Mouse (Mus musculus) forebrain, postnatal 0 days (tissue): ENCODE measurements around the gene Pold4. TPM values are rescaled to one million over a fixed set of nuclear protein-coding genes. Genes with fewer than 3 reads are reported as not detected.

ENCODE experiments used
- ATAC-seq: fragments of 200-750 bp; cut with Nextera tagmentation; 2 replicates; pipeline ENCODE4 v1.8.0; 2017; ENCODE audit warnings: mild to moderate bottlenecking, moderate library complexity
- DNase-seq: peaks from one replicate; pipeline ENCODE4 v3.0.0-alpha.2; 2015
- H3K27ac ChIP-seq: fragments of 300-500 bp; sonication (generic); 2 replicates; pipeline ENCODE4 v1.5.1; 2014; ENCODE audit warnings: low read depth, mild to moderate bottlenecking, antibody characterized with exemption, low read length, moderate library complexity, mixed read lengths
- H3K27me3 ChIP-seq: fragments of 300-500 bp; sonication (generic); 2 replicates; pipeline ENCODE4 v1.6.1; 2014; ENCODE audit warnings: mild to moderate bottlenecking, low read length, mixed read lengths; ENCODE audit not compliant: insufficient read depth
- H3K36me3 ChIP-seq: fragments of 300-500 bp; sonication (generic); 2 replicates; pipeline ENCODE4 v1.6.1; 2014; ENCODE audit warnings: mild to moderate bottlenecking, moderate library complexity; ENCODE audit not compliant: insufficient read depth
- H3K4me1 ChIP-seq: fragments of 300-500 bp; sonication (generic); 2 replicates; pipeline ENCODE4 v1.6.1; 2014; ENCODE audit warnings: antibody characterized with exemption; ENCODE audit not compliant: insufficient read depth
- H3K4me2 ChIP-seq: fragments of 300-500 bp; sonication (generic); 2 replicates; pipeline ENCODE4 v1.6.1; 2014; ENCODE audit warnings: low read depth, mild to moderate bottlenecking, moderate library complexity
- H3K4me3 ChIP-seq: fragments of 300-500 bp; sonication (generic); 2 replicates; pipeline ENCODE4 v1.5.1; 2014; ENCODE audit warnings: low read depth, low read length, mixed read lengths
- H3K9ac ChIP-seq: fragments of 300-500 bp; sonication (generic); 2 replicates; pipeline ENCODE4 v1.6.1; 2014; ENCODE audit warnings: mild to moderate bottlenecking
- H3K9me3 ChIP-seq: fragments of 300-500 bp; sonication (generic); 2 replicates; pipeline ENCODE4 v1.6.1; 2016; ENCODE audit warnings: low read length
- CTCF ChIP-seq: sonication (generic); IDR thresholded peaks from 2 replicates; pipeline ENCODE4 v1.5.1; 2016; ENCODE audit warnings: antibody characterized with exemption, control low read depth, low read depth
- WGBS: fragments of 180-500 bp; shearing (Covaris S2); extraction: QIAGEN DNeasy Blood & Tissue Kit; methylation state at CpG from one replicate; pipeline ENCODE4 v1.1.7; 2014; 5-methylcytosine and 5-hydroxymethylcytosine counted together
- polyA plus RNA-seq: library from polyadenylated mRNA; unstranded; fragments of >200 nt; fragmentation: Nextera tagmentation; extraction: Ambion mirVana; gene quantifications from 2 replicates; pipeline ENCODE4 v1.2.1, GENCODE M21; 2015
- total RNA-seq: library from RNA; depleted of rRNA; stranded (reverse); fragments of >200 nt; gene quantifications from 2 replicates; pipeline ENCODE4 v1.2.3, GENCODE M21; 2014

Gene Pold4
- total and polyA plus RNA-seq, 2 experiments from 2014 or later = 21.2 to 21.8 TPM

DNA sequence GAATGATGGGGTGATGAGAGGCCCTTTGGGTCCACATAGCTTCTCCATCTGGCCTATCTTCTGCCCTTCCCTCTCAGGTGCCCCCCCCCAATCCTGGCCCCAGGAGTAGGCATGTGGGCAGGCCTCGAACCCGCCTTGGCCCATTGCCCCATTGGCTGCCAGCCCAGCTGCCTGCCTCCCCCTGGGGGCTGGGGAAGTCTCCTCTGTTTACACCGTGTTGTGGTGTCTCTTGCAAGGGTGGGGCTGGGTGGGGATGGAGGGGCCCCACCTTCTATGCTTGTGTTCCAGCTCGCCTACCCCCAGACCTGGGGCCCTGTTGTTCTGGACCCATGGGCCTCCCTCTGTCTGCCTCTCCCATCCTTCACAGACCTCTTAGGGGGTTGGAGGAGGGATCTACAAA, 11.3 kb upstream of the Pold4 start:
- Histone ChIP-seq H3K9me3 (no peaks in the 10 kb centered on the region), H3K27me3 (peaks cover 15% of the 10 kb centered on the region), H3K27ac (no peak overlapping the region), H3K36me3 (no peaks in the 10 kb centered on the region), H3K4me1 (no peaks in the 10 kb centered on the region; the same call in 1 of the 2 replicates), H3K4me3 (no peak overlapping the region), H3K4me2 (no peak overlapping the region), H3K9ac (no peak overlapping the region)
- TF ChIP-seq CTCF = no peak
- ATAC-seq (no peak), DNase-seq (no peak)
- 26% methylated on average over 4 of the region's 4 CpGs for WGBS

DNA sequence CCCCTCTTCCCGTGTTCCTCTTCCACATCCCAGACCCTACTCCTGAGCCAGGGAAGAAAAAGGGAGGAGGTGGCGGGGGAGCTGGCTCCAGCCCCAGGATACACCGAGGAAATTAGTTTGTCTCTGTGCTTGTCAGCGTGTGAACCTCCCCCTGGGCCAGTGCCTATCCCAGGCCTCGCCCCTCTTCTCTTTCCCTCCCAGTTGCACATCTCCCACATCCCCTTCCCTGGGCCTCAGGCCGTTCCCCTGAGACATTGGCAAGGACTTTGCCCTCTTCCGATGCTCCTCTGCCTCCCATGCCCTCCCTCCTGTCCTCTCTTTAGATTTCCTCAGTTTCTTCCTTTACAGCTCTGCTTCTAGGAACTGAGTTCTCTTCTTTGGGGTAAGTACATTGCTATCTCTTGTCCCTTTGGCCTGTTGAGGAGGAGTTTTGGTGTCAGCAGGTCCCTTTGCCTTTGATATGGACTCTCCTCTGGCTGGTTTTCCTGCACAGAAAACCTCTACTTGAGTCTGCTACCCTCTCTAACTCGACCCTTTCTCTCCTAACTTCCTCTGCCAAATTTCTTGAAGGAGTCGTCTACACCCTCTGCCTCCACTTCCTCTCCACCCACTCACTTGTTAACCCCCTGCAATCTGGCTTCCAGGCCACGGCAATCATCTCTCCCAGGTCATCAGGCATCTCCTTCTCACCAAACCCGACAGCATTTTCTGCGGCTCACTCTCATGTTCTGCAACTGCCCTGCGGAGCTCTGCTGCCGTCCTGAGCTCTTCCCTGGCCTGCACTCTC, 10.5 kb upstream of the Pold4 start:
- Histone ChIP-seq H3K4me3 (no peak overlapping the region), H3K4me2 (no peak overlapping the region), H3K36me3 (no peaks in the 10 kb centered on the region), H3K27ac (no peak overlapping the region), H3K9ac (no peak overlapping the region), H3K27me3 (peaks cover 8% of the 10 kb centered on the region), H3K9me3 (no peaks in the 10 kb centered on the region), H3K4me1 (no peaks in the 10 kb centered on the region; the same call in 1 of the 2 replicates)
- TF ChIP-seq CTCF = no peak
- WGBS = 41% methylated on average over 13 of the region's 14 CpGs
- DNase-seq (no peak), ATAC-seq (no peak)

GRCm38 (mm10) chr19:4222165-4222564, 9.5 kb upstream of the Pold4 start:
- no peak overlapping the region for H3K4me2 ChIP-seq
- DNase-seq (no peak), ATAC-seq (no peak)
- no peaks in the 10 kb centered on the region for H3K27me3 ChIP-seq
- H3K9ac ChIP-seq = no peak overlapping the region
- no peak for TF ChIP-seq CTCF
- H3K27ac ChIP-seq = no peak overlapping the region
- WGBS = 83% methylated on average over 11 of the region's 11 CpGs
- no peaks in the 10 kb centered on the region for H3K9me3 ChIP-seq
- no peaks in the 10 kb centered on the region; the same call in 1 of the 2 replicates for H3K4me1 ChIP-seq
- no peaks in the 10 kb centered on the region for H3K36me3 ChIP-seq
- H3K4me3 ChIP-seq = no peak overlapping the region

GRCm38 (mm10) chr19:4226779-4227178, 4.9 kb upstream of the Pold4 start:
- no peaks in the 10 kb centered on the region for H3K9me3 ChIP-seq
- ATAC-seq = no peak
- 86% methylated on average over 7 of the region's 7 CpGs for WGBS

GRCm38 (mm10) chr19:4227446-4227845, 4.3 kb upstream of the Pold4 start:
- DNase-seq = no peak
- Histone ChIP-seq H3K27ac (no peak overlapping the region), H3K4me3 (no peak overlapping the region), H3K9ac (no peak overlapping the region), H3K9me3 (no peaks in the 10 kb centered on the region), H3K27me3 (no peaks in the 10 kb centered on the region), H3K36me3 (no peaks in the 10 kb centered on the region), H3K4me1 (peaks cover 7% of the 10 kb centered on the region; the same call in 1 of the 2 replicates), H3K4me2 (no peak overlapping the region)
- no peak for TF ChIP-seq CTCF
- WGBS = 70% methylated on average over 5 of the region's 5 CpGs
- no peak for ATAC-seq

More at GRCm38 (mm10) chr19:4226779-4227178, 4.9 kb upstream of the Pold4 start:
- no peak overlapping the region for H3K9ac ChIP-seq
- H3K4me1 ChIP-seq = peaks cover 4% of the 10 kb centered on the region; the same call in 1 of the 2 replicates
- no peak for TF ChIP-seq CTCF
- DNase-seq = no peak
- no peak overlapping the region for H3K4me3 ChIP-seq
- H3K36me3 ChIP-seq = no peaks in the 10 kb centered on the region
- no peak overlapping the region for H3K4me2 ChIP-seq
- H3K27me3 ChIP-seq = no peaks in the 10 kb centered on the region
- H3K27ac ChIP-seq = no peak overlapping the region

DNA sequence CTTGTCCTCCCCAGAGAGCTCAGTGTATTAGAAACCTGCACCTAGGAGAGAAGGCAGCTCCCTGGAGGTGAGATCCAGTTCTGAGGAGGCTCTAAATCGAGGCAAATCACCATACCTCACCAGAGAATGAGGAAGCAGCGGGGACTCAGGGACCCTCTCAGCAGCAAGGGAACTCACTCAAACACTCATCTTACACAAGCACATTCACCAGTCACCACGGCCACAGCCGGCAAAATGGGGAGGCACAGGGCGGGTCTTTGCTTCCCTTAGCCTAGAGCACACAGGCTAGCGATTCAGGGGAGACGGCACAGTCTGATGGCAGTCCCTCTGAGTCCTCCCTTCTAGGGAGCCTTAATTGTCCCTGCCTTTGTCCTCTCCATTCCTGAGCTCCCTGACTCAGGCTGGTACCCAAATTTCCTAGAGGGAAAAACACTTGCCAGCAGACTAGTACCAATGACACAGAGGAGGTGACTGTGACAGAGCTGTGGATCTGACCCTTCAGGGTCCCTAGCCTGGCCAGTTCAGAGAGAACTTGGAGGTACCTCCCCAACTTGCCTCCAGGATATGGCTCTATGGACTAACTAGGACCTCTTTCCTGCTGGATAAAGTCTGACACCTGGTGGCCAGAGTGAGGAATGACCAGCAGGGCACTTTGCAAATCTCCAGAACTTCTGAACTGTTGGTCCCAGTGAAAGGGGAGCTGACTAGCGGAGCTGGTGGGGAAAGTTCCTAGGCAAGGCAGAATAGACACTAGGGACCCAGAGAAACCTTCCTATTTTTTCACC, 3.6 kb upstream of the Pold4 start:
- WGBS = 23% methylated on average over 8 of the region's 8 CpGs
- peak; percentile 96 for TF ChIP-seq CTCF
- H3K27ac ChIP-seq = no peak overlapping the region
- peak; percentile 30; the same call in 1 of the 2 replicates for ATAC-seq
- H3K36me3 ChIP-seq = no peaks in the 10 kb centered on the region
- H3K4me3 ChIP-seq = no peak overlapping the region
- no peaks in the 10 kb centered on the region for H3K27me3 ChIP-seq
- H3K4me2 ChIP-seq = no peak overlapping the region
- H3K9ac ChIP-seq = no peak overlapping the region
- H3K9me3 ChIP-seq = no peaks in the 10 kb centered on the region
- peaks cover 9% of the 10 kb centered on the region; the same call in 1 of the 2 replicates for H3K4me1 ChIP-seq
- peak; percentile 88 for DNase-seq

GRCm38 (mm10) chr19:4228891-4229290, 2.8 kb upstream of the Pold4 start:
- no peak overlapping the region for H3K27ac ChIP-seq
- H3K4me3 ChIP-seq = no peak overlapping the region
- no peaks in the 10 kb centered on the region for H3K9me3 ChIP-seq
- DNase-seq (no peak), ATAC-seq (no peak)
- no peaks in the 10 kb centered on the region for H3K36me3 ChIP-seq
- no peak for TF ChIP-seq CTCF
- no peak overlapping the region for H3K9ac ChIP-seq
- peaks cover 9% of the 10 kb centered on the region; the same call in 1 of the 2 replicates for H3K4me1 ChIP-seq
- no peak overlapping the region for H3K4me2 ChIP-seq
- no peaks in the 10 kb centered on the region for H3K27me3 ChIP-seq
- WGBS = 79% methylated on average over 4 of the region's 4 CpGs
